Mouse (Mus musculus) c-Kit-positive CD71-positive TER-119-positive erythroid progenitor cells, embryonic 14.5 days (primary cell): ENCODE results near the gene Appl2.
"Not testable (repeated sequence)": the region's sequence is repeated elsewhere in the genome, so short reads cannot be mapped to it uniquely, and the experiment has no call there.

Experiments
- DNase-seq: peaks from one replicate; pipeline ENCODE4 v3.0.0-alpha.2; 2013; ENCODE audit warnings: low spot score

Appl2 gene

GRCm38 (mm10) chr10:83648131-83649020 lies at the start of gene Appl2:
Appl2 (minus strand) TSS chr10:83648738.
- DNase-seq = peak; percentile 23

- DNase-seq = no peak
Measured at GRCm38 (mm10) chr10:83696226-83696625, 47.7 kb upstream of the Appl2 start.

- no peak for DNase-seq
Measured at GRCm38 (mm10) chr10:83692175-83692895, 43.8 kb upstream of the Appl2 start.

GRCm38 (mm10) chr10:83688215-83688614 lies 39.7 kb upstream of the Appl2 start:
- DNase-seq = no peak

GRCm38 (mm10) chr10:83681334-83681733 lies 32.8 kb upstream of the Appl2 start:
- no peak for DNase-seq

- DNase-seq = no peak
Measured at GRCm38 (mm10) chr10:83666556-83666955, 18.0 kb upstream of the Appl2 start.

GRCm38 (mm10) chr10:83661925-83662324 lies 13.4 kb upstream of the Appl2 start:
- DNase-seq = no peak

GRCm38 (mm10) chr10:83660605-83661004 lies 12.1 kb upstream of the Appl2 start:
- DNase-seq = no peak

GRCm38 (mm10) chr10:83654591-83654990 lies 6.1 kb upstream of the Appl2 start:
- DNase-seq = no peak

- DNase-seq = not testable (repeated sequence)
Measured at GRCm38 (mm10) chr10:83652205-83652866, 3.8 kb upstream of the Appl2 start.

GRCm38 (mm10) chr10:83649037-83649436 lies 499 bp upstream of the Appl2 start:
- DNase-seq = no peak

GRCm38 (mm10) chr10:83646351-83646885 lies 2.1 kb downstream of the Appl2 start:
- DNase-seq = no peak

GRCm38 (mm10) chr10:83645716-83645990 lies 2.9 kb downstream of the Appl2 start:
- DNase-seq = no peak

- DNase-seq = peak; percentile 59
Measured at GRCm38 (mm10) chr10:83644865-83645715, 3.4 kb downstream of the Appl2 start.

GRCm38 (mm10) chr10:83644167-83644566 lies 4.4 kb downstream of the Appl2 start:
- no peak for DNase-seq

- no peak for DNase-seq
Measured at GRCm38 (mm10) chr10:83641641-83642040, 6.9 kb downstream of the Appl2 start.

- no peak for DNase-seq
Measured at GRCm38 (mm10) chr10:83639881-83640386, 8.6 kb downstream of the Appl2 start.

- no peak for DNase-seq
Measured at GRCm38 (mm10) chr10:83637295-83637694, 11.2 kb downstream of the Appl2 start.

- DNase-seq = no peak
Measured at GRCm38 (mm10) chr10:83636191-83636590, 12.3 kb downstream of the Appl2 start.

GRCm38 (mm10) chr10:83634461-83634860 lies 14.1 kb downstream of the Appl2 start:
- no peak for DNase-seq

- DNase-seq = no peak
Measured at GRCm38 (mm10) chr10:83632806-83633374, 15.6 kb downstream of the Appl2 start.
